Mouse (Mus musculus): ENCODE measurements around the gene Btbd18. TPM values are rescaled to one million over a fixed set of nuclear protein-coding genes. Genes with fewer than 3 reads are reported as not detected.
A peak's percentile ranks its signal among the peaks of the same experiment; 100 is the strongest.

The Btbd18 gene
- polyA plus RNA-seq (2012; rRNA removed) = not detected in 2 replicates

GRCm38 (mm10) chr2:84658806-84659205, at the start of gene Btbd18:
Gene Btbd18, plus strand, starts transcription at chr2:84659079.
- Histone ChIP-seq H3K4me1 (ENCODE audit: control insufficient read depth, insufficient read depth, low read length) (no peaks in the 10 kb centered on the region), H3K4me3 (ENCODE audit: insufficient read depth, low read length) (no peak within 1 kb of the TSS), H3K27ac (ENCODE audit: insufficient read depth, low read length) (no peak within 1 kb of the TSS)
- no peak for TF ChIP-seq POLR2A (IDR thresholded peaks at IDR 0.05; ENCODE audit: extremely low read depth, insufficient read depth, low read length)
- TF ChIP-seq CTCF (IDR thresholded peaks at IDR 0.05; ENCODE audit: extremely low read depth, insufficient read depth, low read length) = no peak

- H3K4me1 ChIP-seq (ENCODE audit: control insufficient read depth, insufficient read depth, low read length) = no peaks in the 10 kb centered on the region
Observed at GRCm38 (mm10) chr2:84612764-84613163, 46.1 kb upstream of the Btbd18 start.

GRCm38 (mm10) chr2:84617637-84618515, 41.0 kb upstream of the Btbd18 start:
- Histone ChIP-seq H3K27ac (ENCODE audit: insufficient read depth, low read length) (no peak overlapping the region), H3K4me1 (ENCODE audit: control insufficient read depth, insufficient read depth, low read length) (peaks cover 4% of the 10 kb centered on the region; the same call in 1 of the 2 replicates), H3K4me3 (ENCODE audit: insufficient read depth, low read length) (no peak overlapping the region)
- TF ChIP-seq POLR2A (IDR thresholded peaks at IDR 0.05; ENCODE audit: extremely low read depth, insufficient read depth, low read length) (no peak), CTCF (IDR thresholded peaks at IDR 0.05; ENCODE audit: extremely low read depth, insufficient read depth, low read length) (peak; percentile 29; the same call in 1 of the 2 replicates)

More at GRCm38 (mm10) chr2:84612764-84613163, 46.1 kb upstream of the Btbd18 start:
- Histone ChIP-seq H3K4me3 (ENCODE audit: insufficient read depth, low read length) (no peak overlapping the region), H3K27ac (ENCODE audit: insufficient read depth, low read length) (no peak overlapping the region)
- no peak for TF ChIP-seq CTCF (IDR thresholded peaks at IDR 0.05; ENCODE audit: extremely low read depth, insufficient read depth, low read length)
- TF ChIP-seq POLR2A (IDR thresholded peaks at IDR 0.05; ENCODE audit: extremely low read depth, insufficient read depth, low read length) = no peak

- TF ChIP-seq CTCF (IDR thresholded peaks at IDR 0.05; ENCODE audit: extremely low read depth, insufficient read depth, low read length) = no peak
- no peak for TF ChIP-seq POLR2A (IDR thresholded peaks at IDR 0.05; ENCODE audit: extremely low read depth, insufficient read depth, low read length)
- 0 out of 2 replicates have a peak overlapping the region, but pooled peaks have one; percentile 16 for H3K27ac ChIP-seq (ENCODE audit: insufficient read depth, low read length)
- peaks cover 6% of the 10 kb centered on the region; the same call in 1 of the 2 replicates for H3K4me1 ChIP-seq (ENCODE audit: control insufficient read depth, insufficient read depth, low read length)
- H3K4me3 ChIP-seq (ENCODE audit: insufficient read depth, low read length) = no peak overlapping the region
Observed at GRCm38 (mm10) chr2:84618914-84619313, 40.0 kb upstream of the Btbd18 start.

- no peak for TF ChIP-seq CTCF (IDR thresholded peaks at IDR 0.05; ENCODE audit: extremely low read depth, insufficient read depth, low read length)
- TF ChIP-seq POLR2A (IDR thresholded peaks at IDR 0.05; ENCODE audit: extremely low read depth, insufficient read depth, low read length) = no peak
- Histone ChIP-seq H3K4me3 (ENCODE audit: insufficient read depth, low read length) (no peak overlapping the region), H3K4me1 (ENCODE audit: control insufficient read depth, insufficient read depth, low read length) (peaks cover 6% of the 10 kb centered on the region; the same call in 1 of the 2 replicates)
Observed at GRCm38 (mm10) chr2:84619646-84620340, 39.1 kb upstream of the Btbd18 start.

GRCm38 (mm10) chr2:84622668-84623067, 36.2 kb upstream of the Btbd18 start:
- no peak overlapping the region; the same call in 1 of the 2 replicates for H3K27ac ChIP-seq (ENCODE audit: insufficient read depth, low read length)
- H3K4me1 ChIP-seq (ENCODE audit: control insufficient read depth, insufficient read depth, low read length) = peaks cover 6% of the 10 kb centered on the region; the same call in 1 of the 2 replicates
- TF ChIP-seq CTCF (IDR thresholded peaks at IDR 0.05; ENCODE audit: extremely low read depth, insufficient read depth, low read length) = no peak
- TF ChIP-seq POLR2A (IDR thresholded peaks at IDR 0.05; ENCODE audit: extremely low read depth, insufficient read depth, low read length) = no peak

More at GRCm38 (mm10) chr2:84619646-84620340, 39.1 kb upstream of the Btbd18 start:
- H3K27ac ChIP-seq (ENCODE audit: insufficient read depth, low read length) = no peak overlapping the region

GRCm38 (mm10) chr2:84623428-84624119, 35.3 kb upstream of the Btbd18 start:
- no peak for TF ChIP-seq POLR2A (IDR thresholded peaks at IDR 0.05; ENCODE audit: extremely low read depth, insufficient read depth, low read length)
- TF ChIP-seq CTCF (IDR thresholded peaks at IDR 0.05; ENCODE audit: extremely low read depth, insufficient read depth, low read length) = no peak

More at GRCm38 (mm10) chr2:84622668-84623067, 36.2 kb upstream of the Btbd18 start:
- no peak overlapping the region for H3K4me3 ChIP-seq (ENCODE audit: insufficient read depth, low read length)

GRCm38 (mm10) chr2:84624201-84624600, 34.7 kb upstream of the Btbd18 start:
- no peak overlapping the region for H3K4me3 ChIP-seq (ENCODE audit: insufficient read depth, low read length)
- no peak overlapping the region for H3K27ac ChIP-seq (ENCODE audit: insufficient read depth, low read length)
- TF ChIP-seq CTCF (IDR thresholded peaks at IDR 0.05; ENCODE audit: extremely low read depth, insufficient read depth, low read length) (no peak), POLR2A (IDR thresholded peaks at IDR 0.05; ENCODE audit: extremely low read depth, insufficient read depth, low read length) (no peak)
- peaks cover 4% of the 10 kb centered on the region; the same call in 1 of the 2 replicates for H3K4me1 ChIP-seq (ENCODE audit: control insufficient read depth, insufficient read depth, low read length)

More at GRCm38 (mm10) chr2:84623428-84624119, 35.3 kb upstream of the Btbd18 start:
- H3K4me3 ChIP-seq (ENCODE audit: insufficient read depth, low read length) = no peak overlapping the region
- no peak overlapping the region for H3K27ac ChIP-seq (ENCODE audit: insufficient read depth, low read length)
- H3K4me1 ChIP-seq (ENCODE audit: control insufficient read depth, insufficient read depth, low read length) = peaks cover 6% of the 10 kb centered on the region; the same call in 1 of the 2 replicates
